9 mouse cellular contexts compared by ENCODE assay signal in genomic region chr11:64436412-64436727, GRCm38 (mm10). TPM values are rescaled to one million over a fixed set of nuclear protein-coding genes. Genes with fewer than 3 reads are reported as not detected.
DNase-seq lines count a peak whose midpoint lies in the region; ATAC-seq and TF ChIP-seq lines count a peak whose summit lies in the region.
"Had no signal": no experiment of that assay in that cellular context is flagged by ENCODE, and none has a peak within 500 bp of the region (broad histone marks: within the 10 kb centered on the region; RNA-seq: fewer than 3 reads in every experiment).

Gene F930015N05Rik (minus strand): TSS chr11:64436653.

- H3K9ac ChIP-seq in forebrain, embryonic 14.5 days (ENCODE audit: low read length) = peak within 1 kb of the TSS; percentile 71
- H3K9ac ChIP-seq in liver, embryonic 11.5 days (ENCODE audit: low read depth, low read length) = peak within 1 kb of the TSS; percentile 53

- peak within 1 kb of the TSS; percentile 89 for H3ac ChIP-seq in C2C12 (ENCODE audit: control insufficient read depth, insufficient read length, low read depth)

- peak; percentile 16; the same call in 1 of the 2 replicates for ATAC-seq in forebrain, embryonic 14.5 days
- no peak for ATAC-seq in liver, embryonic 11.5 days (replicated peaks; ENCODE audit: low FRiP score)
- ATAC-seq in inflammation-experienced regulatory T-cells, adult 6 months = no peak

- peaks cover 5% of the 10 kb centered on the region for H3K79me3 ChIP-seq in C2C12 (ENCODE audit: low read depth)

- H3K4me3 ChIP-seq in C2C12 (ENCODE audit: insufficient read depth, poor library complexity, severe bottlenecking) = peak within 1 kb of the TSS; percentile 59
- peak within 1 kb of the TSS; percentile 52 for H3K4me3 ChIP-seq in forebrain, embryonic 14.5 days (ENCODE audit: low read depth, low read length)
- H3K4me3 ChIP-seq in liver, embryonic 11.5 days (ENCODE audit: low read depth, low read length) = peak within 1 kb of the TSS; percentile 63

- H3K4me2 ChIP-seq in forebrain, embryonic 14.5 days (ENCODE audit: low read length) = peak within 1 kb of the TSS; percentile 98
- H3K4me2 ChIP-seq in liver, embryonic 11.5 days = peak within 1 kb of the TSS; percentile 89

- H3K36me3 ChIP-seq in C2C12 (ENCODE audit: control insufficient read depth, insufficient read depth) = peaks cover 3% of the 10 kb centered on the region
- H3K36me3 ChIP-seq in forebrain, embryonic 14.5 days (ENCODE audit: control insufficient read depth, insufficient read depth, low read length) = no peaks in the 10 kb centered on the region
- H3K36me3 ChIP-seq in liver, embryonic 11.5 days (ENCODE audit: control insufficient read depth, insufficient read depth, low read length) = no peaks in the 10 kb centered on the region

- peak; percentile 88 for DNase-seq in heart, adult 11 months
- DNase-seq in heart, adult 8-10 months (ENCODE audit: low spot score) = no peak
- DNase-seq in forebrain, embryonic 14.5 days (ENCODE audit: low spot score) = peak; percentile 8
- DNase-seq in liver, embryonic 11.5 days (ENCODE audit: low spot score) = no peak
- no peak for DNase-seq in kidney, adult 11 months
- DNase-seq in gastrocnemius, postnatal 25 days = no peak

- H3K4me1 ChIP-seq in forebrain, embryonic 14.5 days (ENCODE audit: control insufficient read depth, insufficient read depth, low read length) = peaks cover 8% of the 10 kb centered on the region
- H3K4me1 ChIP-seq in liver, embryonic 11.5 days (replicated peaks; ENCODE audit: control insufficient read depth, insufficient read depth, low read length) = no peaks in the 10 kb centered on the region

- H3K9me3 ChIP-seq in forebrain, embryonic 14.5 days (replicated peaks; ENCODE audit: control insufficient read depth, low read length) = no peaks in the 10 kb centered on the region
- H3K9me3 ChIP-seq in liver, embryonic 11.5 days (ENCODE audit: control insufficient read depth, low read length) = no peaks in the 10 kb centered on the region

- no peaks in the 10 kb centered on the region for H3K27me3 ChIP-seq in C2C12 (ENCODE audit: control insufficient read depth, insufficient read depth, insufficient read length)
- H3K27me3 ChIP-seq in forebrain, embryonic 14.5 days (replicated peaks; ENCODE audit: control insufficient read depth, insufficient read depth, low read length) = peaks cover 24% of the 10 kb centered on the region
- H3K27me3 ChIP-seq in liver, embryonic 11.5 days (replicated peaks; ENCODE audit: control insufficient read depth, insufficient read depth, low read length) = peaks cover 24% of the 10 kb centered on the region

- H3K27ac ChIP-seq in forebrain, embryonic 14.5 days (ENCODE audit: low read depth, low read length) = no peak within 1 kb of the TSS
- peak within 1 kb of the TSS; percentile 44 for H3K27ac ChIP-seq in liver, embryonic 11.5 days (ENCODE audit: low read depth, low read length)
- H3K27ac ChIP-seq: macrophage had no signal

- TF ChIP-seq CTCF in C2C12 (IDR thresholded peaks at IDR 0.05; ENCODE audit: control insufficient read depth, insufficient read depth, insufficient read length) = no peak

- WGBS in forebrain, embryonic 14.5 days = 1% methylated on average over 23 of the region's 24 CpGs
- 3% methylated on average over 24 of the region's 24 CpGs for WGBS in liver, embryonic 11.5 days

- peaks cover 24% of the 10 kb centered on the region for H3K79me2 ChIP-seq in C2C12 (ENCODE audit: control insufficient read depth, insufficient read depth)

TF ChIP-seq in C2C12, 6 proteins besides CTCF, POLR2A, EP300 and RAD21:
- TF ChIP-seq FOSL1 (IDR thresholded peaks at IDR 0.05; ENCODE audit: insufficient read depth, low read length, poor library complexity, severe bottlenecking) (no peak), MYOD1 (IDR thresholded peaks at IDR 0.05; ENCODE audit: control insufficient read depth, insufficient read length, low read depth) (peak; percentile 70)
TF ChIP-seq in C2C12: peak in this region for 1.

RNA-seq across cellular contexts. Expression of gene F930015N05Rik, which starts in this region (rescaled TPM):
- total RNA-seq in heart, adult 8-10 months (2022) = under 1 TPM in 1 of 4 experiments, not detected in 3; 0.22 TPM
- polyA plus RNA-seq in C2C12 (2012; fragmentation: generic; extraction: Trizol) = 0.60 TPM
- polyA plus RNA-seq in forebrain, embryonic 14.5 days (2014; fragmentation: Nextera tagmentation; extraction: Ambion mirVana) = 0.17 TPM in 1 of 2 replicates, not detected in the other
- 0.49 and 0.91 TPM in 2 replicates for polyA plus RNA-seq in liver, embryonic 11.5 days (2014; fragmentation: Nextera tagmentation; extraction: Ambion mirVana)
- not detected for polyA plus RNA-seq in inflammation-experienced regulatory T-cells, adult 6 months (2017; shearing (Covaris generic))
- total RNA-seq in gastrocnemius, postnatal 25 days (2021) = not detected
- polyA plus RNA-seq: macrophage had no signal

Comparison
In these comparisons a context has a peak if more than half of its experiments do, and no peak if none do; other contexts are left out.
1. Peak in DNase-seq, ATAC-seq, H3K4me3 ChIP-seq, H3K9ac ChIP-seq and H3K4me2 ChIP-seq in forebrain, embryonic 14.5 days; RNA of the gene not detected or under 1 TPM.